Mouse (Mus musculus) layer of hippocampus, adult 9-11 months (tissue): ENCODE measurements at regions not wholly inside any gene's neighbourhood (a gene's known extent, or its start where the extent isn't known, plus 50 kb on each side); places are given as distances from the start of the nearest gene placed in this dataset.

Source experiments
- DNase-seq: peaks from one replicate; pipeline ENCODE4 v3.0.0; 2022

DNA sequence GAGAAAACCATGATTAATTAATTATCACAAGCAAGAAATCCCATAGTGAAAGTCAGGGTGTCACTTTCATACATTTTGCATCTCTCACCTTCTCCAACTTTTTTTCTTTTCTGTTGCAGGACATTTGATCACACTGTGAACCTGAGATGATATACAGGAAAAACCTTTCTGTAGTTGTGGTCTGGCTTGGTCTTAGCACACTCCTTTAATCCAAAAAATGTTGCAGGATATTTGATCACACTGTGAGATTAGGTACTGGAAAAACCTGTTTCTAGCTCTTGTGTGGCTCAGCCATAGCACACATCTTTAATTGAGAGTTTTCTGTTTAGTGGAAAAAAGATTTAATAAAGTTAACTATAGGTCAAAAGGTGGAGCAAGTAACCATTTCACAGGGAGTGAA is 645.6 kb upstream of the Zfp804a start:
- no peak for DNase-seq

DNA sequence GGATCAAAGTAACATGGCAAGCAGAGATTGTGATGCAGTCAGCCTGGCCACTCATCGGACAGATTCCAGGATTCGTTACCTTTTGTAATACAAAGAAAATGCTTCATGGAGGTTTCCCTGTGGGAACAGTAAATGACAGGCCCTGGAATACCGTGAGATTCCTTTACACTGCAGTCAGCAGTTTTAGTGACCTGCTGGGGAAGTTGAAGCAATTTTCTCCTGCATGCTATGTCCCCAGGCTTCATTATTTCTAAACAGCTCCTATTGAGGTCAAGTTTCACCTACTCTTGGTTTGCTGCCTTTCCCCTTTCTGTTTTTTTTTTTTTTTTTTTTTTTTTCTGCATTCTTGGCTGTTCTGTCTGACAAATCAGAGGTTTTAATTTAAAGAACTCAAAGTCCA is 641.3 kb upstream of the Zfp804a start:
- no peak for DNase-seq

DNA sequence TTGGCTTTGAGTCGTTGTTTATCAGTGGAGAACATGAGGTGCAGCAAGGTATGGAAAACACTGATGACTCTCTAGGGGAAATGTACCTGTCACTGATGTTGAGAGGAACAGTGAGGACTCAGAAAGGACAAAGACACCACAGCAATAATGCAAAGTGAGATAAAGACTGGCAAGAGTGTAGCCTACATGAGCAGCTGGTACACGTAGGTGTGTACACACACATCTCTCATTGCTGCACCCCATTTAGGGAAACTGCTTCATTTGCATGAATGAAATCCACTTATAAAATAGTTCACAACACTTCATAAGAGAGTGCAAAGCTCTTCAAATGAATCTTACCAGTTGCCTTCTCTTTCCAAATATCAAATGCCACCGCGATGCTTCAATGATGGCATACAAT is 621.6 kb upstream of the Zfp804a start:
- no peak for DNase-seq

DNA sequence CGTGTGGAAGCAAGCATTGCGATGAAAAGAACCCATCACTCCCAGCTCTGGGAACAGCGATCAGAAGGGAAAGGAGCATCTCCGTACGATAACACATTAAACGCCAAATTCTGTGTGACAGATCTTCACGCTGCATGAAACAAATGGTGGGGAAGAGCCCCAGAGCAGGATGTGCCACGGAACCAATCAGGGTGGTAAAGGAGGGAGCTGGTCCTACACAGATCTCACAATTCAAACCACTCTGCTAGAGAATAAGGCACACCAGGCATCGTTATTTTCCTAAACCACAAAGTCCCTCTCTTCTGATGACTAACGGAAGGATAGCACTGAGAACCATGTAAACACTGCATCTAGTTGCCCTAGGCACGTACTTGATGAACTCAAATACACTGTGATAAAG is 613.9 kb upstream of the Zfp804a start:
- no peak for DNase-seq

DNA sequence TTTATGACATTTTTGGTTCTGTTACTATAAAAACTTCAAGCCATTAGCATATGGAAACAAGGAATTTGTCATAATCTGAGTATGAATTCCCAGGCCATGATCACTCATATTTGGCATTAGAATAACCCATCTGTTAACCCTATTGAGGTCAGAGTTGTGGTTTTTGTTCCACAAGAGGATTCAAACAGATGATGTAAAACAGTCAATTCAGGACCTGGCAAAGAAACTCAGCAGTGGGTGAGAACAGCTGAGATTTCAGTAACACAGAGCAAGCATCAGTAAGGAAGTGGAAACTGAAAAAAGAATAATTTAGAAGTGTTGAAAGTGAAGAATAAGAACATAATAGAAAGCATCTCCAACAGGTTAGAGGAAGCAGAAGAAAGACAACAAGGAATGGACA is 612.1 kb upstream of the Zfp804a start:
- DNase-seq, result no peak

DNA sequence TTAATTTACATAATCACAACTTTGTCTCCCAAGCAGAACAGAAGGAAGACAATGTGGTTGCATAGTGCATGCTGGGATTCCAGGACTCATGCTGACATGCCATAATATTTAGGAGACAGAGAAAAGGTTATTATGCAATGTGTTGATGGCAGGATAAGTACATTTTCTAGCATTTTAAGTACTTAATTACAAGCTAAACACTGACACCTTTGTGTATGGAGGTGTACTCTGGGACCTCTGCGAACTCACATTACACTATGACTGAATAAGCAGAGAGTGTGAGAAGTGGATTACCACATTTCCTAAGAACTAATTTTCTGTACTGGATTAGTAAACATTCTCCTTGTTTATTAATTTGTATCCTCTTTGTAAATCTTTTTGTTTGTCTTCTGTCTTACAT is 602.5 kb upstream of the Zfp804a start:
- DNase-seq, result no peak

DNA sequence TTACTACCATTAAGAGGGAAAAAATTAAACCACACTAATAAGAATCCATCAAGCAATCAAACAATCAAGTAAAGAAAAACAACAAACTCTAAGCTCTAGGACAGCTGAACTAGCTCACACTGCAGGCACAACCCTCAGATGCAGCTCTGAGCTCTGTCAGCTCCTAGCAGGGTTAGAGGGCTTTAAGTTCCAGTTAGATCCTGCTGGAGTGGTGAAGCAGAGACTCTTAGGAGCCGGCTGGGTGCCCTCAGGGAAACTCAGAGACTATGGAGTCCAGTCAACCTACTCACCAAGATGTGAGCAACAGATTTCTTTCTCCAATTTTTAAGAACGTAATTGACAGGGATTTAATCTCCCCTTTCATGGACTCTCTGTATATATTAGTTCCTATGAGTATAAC is 564.2 kb upstream of the Zfp804a start:
- DNase-seq, result no peak

DNA sequence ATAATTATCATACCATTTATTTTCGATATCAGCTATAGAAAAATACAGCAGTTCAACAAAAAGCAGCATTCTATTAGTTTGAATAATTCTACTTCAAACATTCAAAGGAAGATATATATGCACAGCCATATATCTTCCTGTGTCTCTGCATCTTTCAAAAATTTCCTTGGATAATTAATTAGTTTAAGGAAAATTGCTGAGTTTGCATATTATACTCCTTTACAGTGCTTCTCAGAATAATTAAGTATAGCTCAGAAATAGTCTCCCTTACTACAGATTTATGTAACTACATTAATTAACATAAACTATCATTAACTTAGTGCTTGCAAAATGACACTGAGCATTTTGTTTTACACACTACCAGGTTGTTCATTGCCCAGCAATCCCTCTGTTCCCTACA is 546.0 kb upstream of the Zfp804a start:
- DNase-seq, result no peak

DNA sequence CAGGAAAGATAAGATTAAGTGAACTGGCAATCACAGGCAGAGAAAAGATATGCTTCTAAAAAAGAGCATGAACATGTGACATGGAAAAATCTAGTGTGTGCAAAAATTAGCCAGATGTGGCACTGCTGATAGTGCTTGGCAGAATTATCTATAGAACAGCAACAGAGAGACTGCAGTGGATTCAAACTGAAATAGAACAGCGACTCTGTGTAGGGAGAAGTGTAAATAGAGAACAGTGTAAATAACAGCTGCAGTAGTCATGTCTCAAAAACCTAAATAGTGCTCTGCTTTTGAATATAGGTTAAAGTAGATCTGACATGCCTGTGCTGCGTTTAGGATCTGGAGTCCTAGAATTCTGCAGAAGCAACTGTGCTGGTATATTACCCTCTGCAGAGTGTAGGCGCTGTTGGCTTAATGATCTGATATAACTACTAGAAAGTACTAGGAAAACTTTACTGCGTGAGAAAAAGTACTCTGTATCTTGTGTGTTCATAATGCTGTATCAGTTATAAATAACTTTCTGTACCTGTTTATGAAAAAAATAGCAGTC is 539.9 kb upstream of the Zfp804a start:
- no peak for DNase-seq

DNA sequence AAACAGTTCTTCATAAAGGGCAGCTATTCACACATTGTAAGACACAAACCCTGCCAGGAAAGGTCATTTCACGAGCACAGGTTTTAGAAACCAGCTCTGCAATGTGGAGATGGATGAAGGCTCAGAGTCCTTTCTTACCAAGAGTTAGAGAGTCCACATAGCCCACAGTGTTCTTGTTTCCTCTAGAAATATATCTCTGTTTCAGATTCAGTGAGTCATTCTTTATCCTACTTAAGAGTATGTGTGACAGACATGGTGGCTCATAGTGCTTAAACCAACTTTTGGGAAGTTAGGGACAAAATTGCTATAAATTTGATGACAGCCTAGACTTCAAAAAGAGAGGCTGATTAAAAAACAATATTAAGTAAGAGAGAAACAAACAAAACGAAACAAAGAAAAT is 514.9 kb upstream of the Zfp804a start:
- no peak for DNase-seq

DNA sequence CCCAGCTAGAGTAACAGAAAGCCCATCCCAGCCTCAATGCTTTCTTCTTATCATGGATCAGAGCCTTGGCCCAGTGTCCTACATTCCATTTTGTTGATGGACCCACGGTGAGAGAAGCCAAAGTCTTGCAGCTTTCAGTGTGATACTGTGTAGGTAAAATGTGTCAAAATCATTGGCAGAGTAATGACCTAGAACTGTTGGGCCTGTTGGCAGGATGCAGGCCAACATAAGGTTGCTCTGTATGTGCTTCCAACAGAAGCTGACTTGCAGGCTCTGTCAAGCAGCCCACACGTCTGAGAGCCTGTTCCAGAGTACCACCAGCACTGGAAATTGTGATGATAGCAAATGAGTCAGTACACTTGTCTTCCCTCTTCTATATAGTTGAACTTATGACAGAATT is 503.9 kb upstream of the Zfp804a start:
- peak; percentile 56 for DNase-seq

DNA sequence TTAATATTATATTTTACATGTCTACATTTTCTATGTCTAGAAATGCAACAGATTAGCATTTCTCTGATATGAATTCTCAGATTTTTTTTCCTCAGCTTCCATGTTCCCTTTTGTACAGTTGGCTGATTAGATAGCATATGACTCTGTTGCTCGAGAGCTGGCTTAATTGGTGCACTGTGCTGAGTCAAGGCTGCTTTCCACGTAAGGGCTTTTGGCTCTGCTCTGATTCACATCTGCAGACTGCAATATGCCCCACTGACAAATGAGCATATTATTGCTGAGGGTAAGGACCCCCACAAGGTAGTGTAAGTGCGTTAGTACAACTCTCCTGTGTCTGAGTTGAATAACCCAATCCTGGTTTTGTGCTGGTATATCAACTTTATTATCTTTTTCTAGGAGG is 470.9 kb upstream of the Zfp804a start:
- DNase-seq, result no peak
